Mouse (Mus musculus): ENCODE measurements around the gene Dner.

- TF ChIP-seq GATA1 (IDR thresholded peaks at IDR 0.05; ENCODE audit: low read length) (no peak), TAL1 (IDR thresholded peaks at IDR 0.05; ENCODE audit: low read length) (no peak)
Observed at GRCm38 (mm10) chr1:84488546-84488945, 207.5 kb downstream of the Dner start.

Measured in erythroblast, embryonic 14.5 days (primary cell).